Mouse (Mus musculus): Measurements from ENCODE around the gene Gm9936.

GRCm38 (mm10) chr5:114842674-114843073 is 15.8 kb downstream of the Gm9936 start:
- TF ChIP-seq HCFC1 (IDR thresholded peaks at IDR 0.05; ENCODE audit: borderline replicate concordance, insufficient read depth, low read length) (no peak), CHD2 (IDR thresholded peaks at IDR 0.05; ENCODE audit: low read depth, low read length) (no peak), ZC3H11A (IDR thresholded peaks at IDR 0.05; ENCODE audit: borderline replicate concordance, low read depth, low read length) (no peak), MAFK (IDR thresholded peaks at IDR 0.05; ENCODE audit: insufficient read depth, low read depth, low read length) (no peak), ZNF384 (IDR thresholded peaks at IDR 0.05; ENCODE audit: low read depth, low read length) (no peak)

Data from ES-E14 (cell line).